Mouse (Mus musculus): ENCODE results near the gene Sh3rf3. TPM values are rescaled to one million over a fixed set of nuclear protein-coding genes. Genes with fewer than 3 reads are reported as not detected.

Gene Sh3rf3
- polyA plus RNA-seq, 1 experiment from 2014 or later = 1.0 TPM

- Histone ChIP-seq H3K36me3 (ENCODE audit: control insufficient read depth, insufficient read depth, low read length) (no peaks in the 10 kb centered on the region), H3K9me3 (ENCODE audit: control insufficient read depth, low read length) (no peaks in the 10 kb centered on the region), H3K27ac (ENCODE audit: low read depth, low read length) (no peak overlapping the region), H3K9ac (ENCODE audit: low read depth, low read length) (no peak overlapping the region), H3K4me3 (ENCODE audit: low read depth, low read length) (no peak overlapping the region), H3K4me2 (replicated peaks; ENCODE audit: low read depth, low read length) (no peak overlapping the region), H3K4me1 (replicated peaks; ENCODE audit: control insufficient read depth, insufficient read depth, low read length) (no peaks in the 10 kb centered on the region), H3K27me3 (ENCODE audit: control insufficient read depth, insufficient read depth, low read length) (no peaks in the 10 kb centered on the region)
- ATAC-seq (ENCODE audit: low FRiP score) (no peak), DNase-seq (ENCODE audit: low spot score) (no peak)
- 95% methylated on average over 8 of the region's 8 CpGs for WGBS
These were observed 108.6 kb downstream of the Sh3rf3 start for GRCm38 (mm10) chr10:58921643-58922188.

GRCm38 (mm10) chr10:58922216-58922829 is 109.2 kb downstream of the Sh3rf3 start:
- no peaks in the 10 kb centered on the region for H3K36me3 ChIP-seq (ENCODE audit: control insufficient read depth, insufficient read depth, low read length)
- no peak overlapping the region for H3K4me3 ChIP-seq (ENCODE audit: low read depth, low read length)
- H3K9me3 ChIP-seq (ENCODE audit: control insufficient read depth, low read length) = no peaks in the 10 kb centered on the region
- H3K9ac ChIP-seq (ENCODE audit: low read depth, low read length) = no peak overlapping the region
- H3K4me2 ChIP-seq (replicated peaks; ENCODE audit: low read depth, low read length) = no peak overlapping the region
- WGBS = 90% methylated on average over 6 of the region's 6 CpGs
- DNase-seq (ENCODE audit: low spot score) = no peak
- ATAC-seq (ENCODE audit: low FRiP score) = no peak
- no peaks in the 10 kb centered on the region for H3K4me1 ChIP-seq (replicated peaks; ENCODE audit: control insufficient read depth, insufficient read depth, low read length)
- no peaks in the 10 kb centered on the region for H3K27me3 ChIP-seq (ENCODE audit: control insufficient read depth, insufficient read depth, low read length)
- H3K27ac ChIP-seq (ENCODE audit: low read depth, low read length) = no peak overlapping the region

DNA sequence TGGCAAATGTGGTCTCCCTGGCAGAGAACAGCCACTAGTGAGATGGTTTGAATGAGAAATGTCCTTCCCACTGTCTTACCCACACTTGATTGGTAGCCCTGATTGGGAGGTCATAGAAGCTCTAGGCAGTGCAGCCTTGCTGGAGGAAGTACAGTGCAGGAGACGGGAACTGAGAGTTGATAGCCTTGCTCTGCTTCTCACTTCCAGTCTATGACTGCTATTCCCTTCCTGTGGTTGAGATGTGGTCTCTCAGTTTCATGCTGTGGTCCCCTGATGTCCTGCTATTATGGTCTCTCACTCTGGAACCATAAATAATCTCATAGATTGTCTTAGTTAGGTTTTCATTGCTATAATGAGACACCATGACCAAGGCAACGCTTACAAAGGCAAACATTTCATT is 109.8 kb downstream of the Sh3rf3 start:
- no peaks in the 10 kb centered on the region for H3K27me3 ChIP-seq (ENCODE audit: control insufficient read depth, insufficient read depth, low read length)
- WGBS = 90% methylated on average over 2 of the region's 2 CpGs
- H3K4me3 ChIP-seq (ENCODE audit: low read depth, low read length) = no peak overlapping the region
- H3K4me1 ChIP-seq (replicated peaks; ENCODE audit: control insufficient read depth, insufficient read depth, low read length) = no peaks in the 10 kb centered on the region
- ATAC-seq (ENCODE audit: low FRiP score) (no peak), DNase-seq (ENCODE audit: low spot score) (no peak)
- H3K27ac ChIP-seq (ENCODE audit: low read depth, low read length) = no peak overlapping the region
- H3K9ac ChIP-seq (ENCODE audit: low read depth, low read length) = no peak overlapping the region
- no peak overlapping the region for H3K4me2 ChIP-seq (replicated peaks; ENCODE audit: low read depth, low read length)
- no peaks in the 10 kb centered on the region for H3K9me3 ChIP-seq (ENCODE audit: control insufficient read depth, low read length)
- no peaks in the 10 kb centered on the region for H3K36me3 ChIP-seq (ENCODE audit: control insufficient read depth, insufficient read depth, low read length)

DNA sequence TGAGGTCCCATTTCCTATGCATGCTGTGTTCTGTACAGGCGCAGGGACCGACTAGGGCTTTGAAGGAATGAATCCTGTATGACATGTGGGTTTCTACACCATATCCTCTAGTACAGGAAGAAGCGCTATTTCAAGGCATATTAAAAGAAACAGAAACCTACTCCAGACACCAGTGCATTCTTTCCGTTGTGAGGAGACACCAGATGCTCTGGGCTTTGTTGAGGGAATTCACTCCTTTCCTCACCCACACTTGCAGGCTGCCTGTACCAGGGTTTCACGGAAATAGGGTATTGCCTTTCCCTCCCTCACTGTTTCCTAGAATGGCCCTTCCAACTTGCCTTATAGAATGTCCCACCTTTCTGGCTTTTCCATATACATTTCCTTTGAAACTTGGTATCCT is 113.4 kb downstream of the Sh3rf3 start:
- Histone ChIP-seq H3K4me2 (replicated peaks; ENCODE audit: low read depth, low read length) (no peak overlapping the region), H3K4me3 (ENCODE audit: low read depth, low read length) (no peak overlapping the region), H3K9me3 (ENCODE audit: control insufficient read depth, low read length) (no peaks in the 10 kb centered on the region), H3K9ac (ENCODE audit: low read depth, low read length) (no peak overlapping the region), H3K4me1 (replicated peaks; ENCODE audit: control insufficient read depth, insufficient read depth, low read length) (no peaks in the 10 kb centered on the region), H3K27ac (ENCODE audit: low read depth, low read length) (no peak overlapping the region), H3K36me3 (ENCODE audit: control insufficient read depth, insufficient read depth, low read length) (no peaks in the 10 kb centered on the region), H3K27me3 (ENCODE audit: control insufficient read depth, insufficient read depth, low read length) (no peaks in the 10 kb centered on the region)
- no peak for DNase-seq (ENCODE audit: low spot score)
- 86% methylated on average over 5 of the region's 5 CpGs for WGBS
- ATAC-seq (ENCODE audit: low FRiP score) = no peak

- 32% methylated on average over 5 of the region's 5 CpGs for WGBS
- Histone ChIP-seq H3K36me3 (ENCODE audit: control insufficient read depth, insufficient read depth, low read length) (no peaks in the 10 kb centered on the region), H3K9ac (ENCODE audit: low read depth, low read length) (no peak overlapping the region), H3K27me3 (ENCODE audit: control insufficient read depth, insufficient read depth, low read length) (no peaks in the 10 kb centered on the region), H3K4me2 (replicated peaks; ENCODE audit: low read depth, low read length) (no peak overlapping the region), H3K9me3 (ENCODE audit: control insufficient read depth, low read length) (no peaks in the 10 kb centered on the region), H3K27ac (ENCODE audit: low read depth, low read length) (no peak overlapping the region), H3K4me3 (ENCODE audit: low read depth, low read length) (no peak overlapping the region), H3K4me1 (replicated peaks; ENCODE audit: control insufficient read depth, insufficient read depth, low read length) (no peaks in the 10 kb centered on the region)
- ATAC-seq (ENCODE audit: low FRiP score) (no peak; the same call in 1 of the 2 replicates), DNase-seq (ENCODE audit: low spot score) (no peak)
These were observed 115.8 kb downstream of the Sh3rf3 start for GRCm38 (mm10) chr10:58928952-58929442.

GRCm38 (mm10) chr10:58932151-58932773 is 119.1 kb downstream of the Sh3rf3 start:
- no peaks in the 10 kb centered on the region for H3K36me3 ChIP-seq (ENCODE audit: control insufficient read depth, insufficient read depth, low read length)
- peak; percentile 39 for DNase-seq (ENCODE audit: low spot score)
- peak; percentile 67 for ATAC-seq (ENCODE audit: low FRiP score)
- no peaks in the 10 kb centered on the region for H3K4me1 ChIP-seq (replicated peaks; ENCODE audit: control insufficient read depth, insufficient read depth, low read length)
- 33% methylated on average over 22 of the region's 22 CpGs for WGBS
- H3K27me3 ChIP-seq (ENCODE audit: control insufficient read depth, insufficient read depth, low read length) = no peaks in the 10 kb centered on the region
- H3K4me3 ChIP-seq (ENCODE audit: low read depth, low read length) = no peak overlapping the region
- H3K9ac ChIP-seq (ENCODE audit: low read depth, low read length) = no peak overlapping the region
- no peak overlapping the region for H3K27ac ChIP-seq (ENCODE audit: low read depth, low read length)
- H3K9me3 ChIP-seq (ENCODE audit: control insufficient read depth, low read length) = no peaks in the 10 kb centered on the region
- peak overlapping the region; percentile 20; the same call in 1 of the 2 replicates for H3K4me2 ChIP-seq (replicated peaks; ENCODE audit: low read depth, low read length)

- no peak overlapping the region for H3K27ac ChIP-seq (ENCODE audit: low read depth, low read length)
- ATAC-seq (ENCODE audit: low FRiP score) (no peak), DNase-seq (ENCODE audit: low spot score) (no peak)
- no peaks in the 10 kb centered on the region for H3K4me1 ChIP-seq (replicated peaks; ENCODE audit: control insufficient read depth, insufficient read depth, low read length)
- H3K9me3 ChIP-seq (ENCODE audit: control insufficient read depth, low read length) = no peaks in the 10 kb centered on the region
- H3K36me3 ChIP-seq (ENCODE audit: control insufficient read depth, insufficient read depth, low read length) = no peaks in the 10 kb centered on the region
- H3K4me2 ChIP-seq (replicated peaks; ENCODE audit: low read depth, low read length) = no peak overlapping the region
- WGBS = 47% methylated on average over 6 of the region's 6 CpGs
- H3K9ac ChIP-seq (ENCODE audit: low read depth, low read length) = no peak overlapping the region
- H3K27me3 ChIP-seq (ENCODE audit: control insufficient read depth, insufficient read depth, low read length) = no peaks in the 10 kb centered on the region
- H3K4me3 ChIP-seq (ENCODE audit: low read depth, low read length) = no peak overlapping the region
These were observed 122.4 kb downstream of the Sh3rf3 start for GRCm38 (mm10) chr10:58935606-58936005.

- no peak for DNase-seq (ENCODE audit: low spot score)
- ATAC-seq (ENCODE audit: low FRiP score) = no peak
- Histone ChIP-seq H3K4me2 (replicated peaks; ENCODE audit: low read depth, low read length) (no peak overlapping the region), H3K36me3 (ENCODE audit: control insufficient read depth, insufficient read depth, low read length) (no peaks in the 10 kb centered on the region), H3K4me3 (ENCODE audit: low read depth, low read length) (no peak overlapping the region), H3K27ac (ENCODE audit: low read depth, low read length) (no peak overlapping the region), H3K4me1 (replicated peaks; ENCODE audit: control insufficient read depth, insufficient read depth, low read length) (no peaks in the 10 kb centered on the region), H3K27me3 (ENCODE audit: control insufficient read depth, insufficient read depth, low read length) (no peaks in the 10 kb centered on the region), H3K9me3 (ENCODE audit: control insufficient read depth, low read length) (no peaks in the 10 kb centered on the region), H3K9ac (ENCODE audit: low read depth, low read length) (no peak overlapping the region)
- WGBS = 59% methylated on average over 9 of the region's 9 CpGs
These were observed 123.3 kb downstream of the Sh3rf3 start for GRCm38 (mm10) chr10:58936441-58936860.

DNA sequence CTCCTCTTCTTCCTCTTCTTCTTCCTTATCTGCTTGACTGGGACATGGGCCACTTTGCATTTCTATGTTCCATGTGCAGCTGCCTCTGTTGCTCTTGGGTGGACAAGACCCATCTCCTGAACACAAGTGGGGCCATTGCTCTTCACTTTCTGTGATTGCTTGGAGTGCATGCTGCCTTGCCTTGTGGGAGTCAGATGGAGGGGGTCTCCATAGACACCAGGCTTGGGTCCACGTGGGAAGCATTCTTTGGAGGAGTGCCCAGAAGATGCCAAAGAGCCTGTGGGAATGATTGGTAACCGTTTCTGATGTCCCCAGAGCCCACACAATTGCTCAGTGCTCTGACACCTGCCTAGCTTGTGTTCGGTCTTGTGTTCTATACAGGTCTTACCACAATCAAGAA is 124.4 kb downstream of the Sh3rf3 start:
- WGBS = 87% methylated on average over 3 of the region's 3 CpGs
- H3K9me3 ChIP-seq (ENCODE audit: control insufficient read depth, low read length) = no peaks in the 10 kb centered on the region
- H3K36me3 ChIP-seq (ENCODE audit: control insufficient read depth, insufficient read depth, low read length) = no peaks in the 10 kb centered on the region
- no peaks in the 10 kb centered on the region; the same call in 1 of the 2 replicates for H3K27me3 ChIP-seq (ENCODE audit: control insufficient read depth, insufficient read depth, low read length)
- H3K9ac ChIP-seq (ENCODE audit: low read depth, low read length) = no peak overlapping the region
- no peak overlapping the region for H3K4me2 ChIP-seq (replicated peaks; ENCODE audit: low read depth, low read length)
- no peak overlapping the region for H3K4me3 ChIP-seq (ENCODE audit: low read depth, low read length)
- H3K27ac ChIP-seq (ENCODE audit: low read depth, low read length) = no peak overlapping the region
- ATAC-seq (ENCODE audit: low FRiP score) = no peak
- DNase-seq (ENCODE audit: low spot score) = no peak
- H3K4me1 ChIP-seq (replicated peaks; ENCODE audit: control insufficient read depth, insufficient read depth, low read length) = no peaks in the 10 kb centered on the region

Data from hindbrain, embryonic 11.5 days (tissue).